Mouse (Mus musculus) right cerebral cortex, postnatal 36 days (tissue): ENCODE results near the gene Dach1.

Source experiments
- DNase-seq, 2 experiments: peaks; one replicate each; pipeline ENCODE4 v3.0.0; 2022; ENCODE audit warnings: low spot score in 2 of 2, mixed read lengths in 1 of 2

Dach1 gene

DNA sequence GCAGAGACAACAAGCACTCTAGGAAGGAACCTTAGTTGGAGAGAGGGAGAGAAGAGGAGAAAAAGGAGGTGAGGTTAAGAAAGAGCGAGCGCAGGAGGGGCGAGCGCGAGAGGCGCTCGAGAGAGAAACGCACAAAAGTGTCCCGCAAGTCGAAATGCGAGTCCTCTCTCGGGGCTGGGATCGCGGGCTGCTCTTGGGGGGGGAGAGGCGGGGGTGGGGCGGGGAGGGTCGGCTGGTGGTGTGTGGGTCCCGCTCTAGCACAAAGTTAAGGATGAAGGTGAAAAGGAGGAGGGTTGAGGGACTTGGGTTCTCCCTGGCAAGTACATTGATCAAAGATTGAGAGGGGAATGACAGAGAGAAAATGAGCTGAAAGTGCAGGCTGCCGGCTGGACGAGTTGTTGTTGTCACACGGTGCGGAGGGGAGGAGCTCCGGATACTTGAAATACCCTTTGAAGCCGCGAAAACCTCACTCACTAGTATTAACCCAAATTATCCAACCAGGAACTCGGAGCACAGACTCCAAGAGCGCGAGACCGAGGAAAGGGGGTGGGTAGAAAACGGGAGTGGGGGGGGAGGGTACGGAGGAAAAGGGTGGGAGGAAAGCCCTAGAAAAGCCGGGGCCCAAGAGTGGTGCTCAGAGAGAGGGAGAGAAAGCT, at the start of gene Dach1:
TSS of gene Dach1 (minus strand) at position 345 of the 656 bp plus-strand sequence.
- DNase-seq: no peak

DNA sequence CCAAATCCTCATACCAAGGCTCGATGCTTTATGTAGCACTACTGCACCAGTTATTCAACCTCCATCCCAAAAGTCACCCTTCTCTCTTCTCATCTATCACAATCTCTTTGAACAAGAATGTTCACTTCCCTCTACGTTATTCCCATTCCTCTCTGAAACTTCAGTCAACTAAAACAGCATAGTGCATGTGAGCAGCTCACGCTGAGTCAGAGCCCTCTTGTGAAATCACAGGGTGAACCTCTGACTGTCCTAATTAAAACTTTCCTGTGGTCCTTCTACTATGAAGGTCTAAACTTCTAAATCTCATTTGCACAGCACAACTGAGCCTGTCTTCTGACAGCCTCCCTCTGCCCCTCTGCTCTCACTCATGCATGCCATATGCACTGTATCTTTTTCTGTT, 30.5 kb upstream of the Dach1 start:
- DNase-seq: no peak

DNA sequence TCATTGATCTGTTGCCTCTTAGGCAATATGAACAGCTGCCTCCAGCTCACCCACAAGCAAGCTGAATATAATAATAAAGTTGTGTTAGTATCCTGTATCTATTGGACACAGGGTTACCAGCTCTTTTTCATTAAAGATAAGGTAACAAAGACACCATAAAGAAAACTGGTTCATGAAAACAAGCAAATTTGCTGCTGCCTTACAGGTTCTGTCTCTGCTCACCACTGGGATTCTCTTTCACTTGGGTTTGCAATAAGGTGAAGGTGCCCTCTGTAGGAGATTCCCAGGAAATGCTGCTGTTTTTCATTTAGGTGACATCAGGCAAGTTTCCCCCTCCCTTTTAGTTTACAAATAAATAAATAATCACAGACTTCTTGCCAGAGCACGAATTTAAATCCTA, 12.0 kb upstream of the Dach1 start:
- DNase-seq: no peak

- no peak for DNase-seq
These were observed 4.3 kb upstream of the Dach1 start for GRCm38 (mm10) chr14:98173831-98174230.

DNA sequence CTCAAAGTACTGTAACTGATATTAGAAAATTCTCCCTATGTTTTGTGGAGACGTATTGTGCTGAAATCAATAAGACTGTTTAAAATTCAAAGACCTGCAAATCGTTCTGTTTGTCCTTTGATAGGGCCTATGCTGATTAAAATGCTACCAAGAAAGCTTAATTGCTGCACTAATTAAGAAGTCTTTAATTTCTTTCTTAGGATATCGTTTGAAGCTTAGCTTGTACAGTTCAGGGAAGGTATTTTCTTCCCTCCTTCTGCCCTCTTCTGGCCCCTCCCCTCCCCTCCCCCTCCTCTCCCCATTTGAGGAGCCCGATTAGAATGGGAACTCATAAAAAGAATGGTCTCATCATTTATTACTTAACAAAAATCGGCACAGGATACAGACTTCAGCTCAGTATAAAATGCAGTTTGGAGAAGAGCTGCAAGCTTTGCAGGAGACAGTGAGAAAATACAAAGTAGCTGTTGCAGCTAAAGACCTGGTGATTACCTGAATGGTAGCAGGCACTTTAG, 2.9 kb upstream of the Dach1 start:
- DNase-seq: no peak

DNA sequence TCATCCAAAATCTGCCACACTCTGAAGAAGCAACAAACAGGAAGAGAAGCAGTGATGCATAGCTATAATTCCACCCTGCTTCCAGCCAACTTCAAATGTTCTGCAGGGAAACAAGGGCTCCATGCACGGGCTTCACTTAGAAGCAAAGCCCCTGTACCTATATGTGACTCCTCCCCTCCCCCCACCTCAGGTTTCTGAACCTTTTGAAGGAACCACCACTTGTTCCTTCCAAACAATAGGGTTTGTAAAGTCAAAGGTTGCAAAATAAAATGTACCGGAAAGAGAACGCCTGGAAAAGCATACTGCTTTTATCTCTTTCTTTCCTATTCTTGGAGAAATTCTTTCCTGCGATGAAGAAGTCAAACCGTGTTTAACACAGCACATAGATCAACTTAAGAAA, 2.3 kb upstream of the Dach1 start:
- DNase-seq: no peak

DNA sequence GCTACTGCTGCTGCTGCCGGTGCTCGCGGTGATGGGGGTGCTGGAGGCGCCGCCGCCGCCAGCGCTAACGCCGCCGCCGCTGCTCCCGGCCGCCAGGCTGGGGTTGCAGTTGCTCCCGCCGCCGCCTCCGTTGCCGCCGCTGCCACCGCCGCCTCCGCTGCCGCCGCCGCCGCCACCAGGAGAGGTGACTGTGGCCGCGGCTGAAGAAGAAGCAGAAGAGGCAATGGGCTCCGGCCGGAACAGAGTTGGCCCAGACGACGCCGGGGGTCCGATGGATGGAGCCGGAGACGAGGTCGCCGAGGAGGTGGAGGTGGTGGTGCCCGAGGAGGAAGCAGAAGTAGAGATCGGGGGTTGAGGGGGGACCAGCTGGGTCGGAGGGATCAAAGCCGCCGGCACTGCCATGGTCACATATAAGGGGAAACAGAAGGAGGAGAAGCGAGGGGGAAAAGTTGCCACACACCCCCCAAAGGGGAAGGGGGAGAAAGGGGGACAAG, 610 bp downstream of the Dach1 start:
- DNase-seq: peak in 1 of 2 experiments; percentile 12

DNA sequence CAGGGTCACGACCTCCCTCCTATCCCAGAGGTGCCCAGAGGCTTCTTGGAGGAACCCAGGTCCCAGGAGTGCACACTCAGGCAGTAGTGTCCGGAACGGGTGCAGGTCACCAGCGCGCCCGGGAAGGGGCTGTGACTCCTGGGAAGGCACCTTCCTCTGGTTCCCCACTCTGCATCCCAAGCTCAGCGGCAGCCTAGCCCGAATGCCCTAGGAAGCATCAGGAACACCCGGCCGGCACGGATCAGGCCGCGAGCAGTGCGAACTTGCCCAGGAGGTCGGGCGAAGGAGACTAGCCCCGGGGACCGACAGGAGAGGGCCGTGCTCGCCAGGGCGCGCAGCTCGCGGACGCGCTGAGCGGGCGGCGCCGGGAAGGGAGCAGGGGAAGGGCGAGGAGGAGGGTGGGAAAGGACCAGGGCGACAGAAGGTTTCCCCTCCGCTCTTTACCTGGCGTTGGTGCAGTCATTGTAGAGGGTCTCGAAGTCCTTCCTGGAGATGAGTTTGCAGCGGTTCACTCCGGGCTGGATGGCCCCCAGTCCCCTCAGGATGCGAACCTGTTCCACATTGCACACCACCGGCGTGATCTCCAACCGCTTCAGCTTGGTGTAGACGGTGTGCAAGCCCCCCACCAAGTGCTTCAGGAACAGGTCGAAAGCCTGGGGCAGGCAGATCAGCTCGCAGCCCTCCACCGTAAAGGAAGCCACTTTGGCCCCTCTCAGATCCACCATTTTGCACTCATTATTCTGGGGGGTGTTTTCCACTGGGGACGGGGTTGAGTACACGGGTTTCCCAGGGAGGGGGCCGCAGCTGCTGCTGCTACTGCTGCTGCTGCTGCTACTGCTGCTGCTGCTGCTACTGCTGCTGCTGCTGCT, 1.3 kb downstream of the Dach1 start:
- DNase-seq: no peak

DNA sequence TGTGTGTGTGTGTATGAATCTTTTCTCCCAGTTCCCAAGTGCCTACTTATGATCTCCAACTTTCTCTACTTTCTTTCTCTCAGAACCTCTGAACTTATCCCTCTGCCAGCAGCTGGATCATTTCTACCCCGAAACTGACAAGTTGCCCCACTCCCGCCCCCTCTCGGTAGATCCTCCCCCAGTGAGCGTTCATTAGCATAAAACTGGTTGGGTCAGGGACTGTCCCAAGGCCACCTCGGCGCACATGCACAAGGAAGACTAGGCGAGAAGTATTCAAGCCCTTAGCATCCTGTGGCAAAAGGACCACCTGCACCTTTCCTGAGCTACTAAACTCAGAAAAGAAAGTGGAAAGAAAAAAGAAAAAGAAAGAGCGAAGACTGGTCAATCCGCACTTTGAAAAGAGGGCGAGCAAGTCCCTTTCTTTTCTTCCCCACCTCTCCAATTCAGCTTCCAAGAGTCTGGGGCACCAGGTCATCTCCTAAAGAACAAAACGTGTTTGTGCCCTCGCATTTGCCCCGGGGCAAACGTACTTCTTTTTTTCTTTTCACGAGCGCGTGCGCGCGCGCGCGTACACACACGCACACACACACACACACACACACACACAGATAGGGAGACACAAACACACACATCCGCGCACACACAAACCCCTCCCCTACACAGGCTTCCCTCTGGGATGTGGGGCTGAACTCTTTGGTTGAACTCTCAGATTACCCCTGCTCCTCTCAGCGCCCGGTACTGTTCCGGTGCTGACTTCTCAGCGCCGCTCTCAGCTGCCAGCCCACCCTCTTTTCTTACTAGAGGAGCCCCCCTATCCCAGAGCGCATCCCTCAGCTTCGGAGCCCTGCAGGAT, 2.2 kb downstream of the Dach1 start:
- no peak for DNase-seq

- DNase-seq: no peak
These were observed 3.1 kb downstream of the Dach1 start for GRCm38 (mm10) chr14:98166318-98166976.

GRCm38 (mm10) chr14:98156753-98157152, 12.8 kb downstream of the Dach1 start:
- DNase-seq: no peak

GRCm38 (mm10) chr14:98155725-98156392, 13.7 kb downstream of the Dach1 start:
- no peak for DNase-seq

DNA sequence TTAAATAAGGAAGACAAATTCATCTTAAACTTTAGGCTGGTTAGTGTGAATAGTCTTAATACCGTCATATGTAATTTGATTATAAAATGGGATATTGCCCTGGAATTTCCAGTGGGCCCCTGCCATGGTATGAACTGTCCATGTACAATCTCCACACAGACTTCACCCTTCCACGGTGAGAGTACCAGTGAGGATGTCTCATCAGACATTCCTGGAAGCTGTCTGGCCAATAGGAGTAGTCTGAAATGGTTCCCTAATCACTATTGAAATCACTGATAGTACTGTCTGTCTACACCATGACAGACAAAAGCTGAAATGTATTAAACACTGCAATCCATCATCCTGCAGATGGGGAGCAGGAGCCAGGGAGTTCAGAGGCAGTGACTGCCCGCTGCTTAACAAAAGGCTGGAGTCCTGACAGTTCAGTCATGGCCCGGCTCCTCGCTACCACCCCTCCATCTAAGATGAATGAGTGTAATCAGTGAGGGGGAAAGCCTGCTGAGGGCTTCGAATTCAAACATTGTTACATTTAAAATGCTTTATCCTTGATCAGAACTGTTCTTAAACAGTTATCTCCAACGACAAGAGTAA, 14.6 kb downstream of the Dach1 start:
- DNase-seq: no peak

DNA sequence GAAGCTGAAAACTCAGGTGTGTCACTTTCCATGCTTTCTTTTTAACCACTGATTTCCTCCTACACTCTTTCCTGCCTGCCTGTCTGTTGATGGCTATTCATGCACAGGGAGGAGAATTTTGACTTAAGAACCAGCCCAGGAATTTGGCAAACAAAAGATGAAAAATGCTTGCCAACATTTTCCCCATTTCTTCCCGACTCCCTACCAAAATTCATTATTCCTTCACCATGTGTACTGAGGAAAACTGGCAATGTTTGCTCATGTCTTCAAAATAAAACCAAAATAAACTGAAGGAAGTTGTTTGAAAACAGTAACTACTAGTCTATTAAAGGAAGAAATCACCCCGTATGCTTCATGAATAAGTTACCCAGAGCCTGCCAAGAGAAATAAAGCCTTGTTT, 27.8 kb downstream of the Dach1 start:
- DNase-seq: no peak

DNA sequence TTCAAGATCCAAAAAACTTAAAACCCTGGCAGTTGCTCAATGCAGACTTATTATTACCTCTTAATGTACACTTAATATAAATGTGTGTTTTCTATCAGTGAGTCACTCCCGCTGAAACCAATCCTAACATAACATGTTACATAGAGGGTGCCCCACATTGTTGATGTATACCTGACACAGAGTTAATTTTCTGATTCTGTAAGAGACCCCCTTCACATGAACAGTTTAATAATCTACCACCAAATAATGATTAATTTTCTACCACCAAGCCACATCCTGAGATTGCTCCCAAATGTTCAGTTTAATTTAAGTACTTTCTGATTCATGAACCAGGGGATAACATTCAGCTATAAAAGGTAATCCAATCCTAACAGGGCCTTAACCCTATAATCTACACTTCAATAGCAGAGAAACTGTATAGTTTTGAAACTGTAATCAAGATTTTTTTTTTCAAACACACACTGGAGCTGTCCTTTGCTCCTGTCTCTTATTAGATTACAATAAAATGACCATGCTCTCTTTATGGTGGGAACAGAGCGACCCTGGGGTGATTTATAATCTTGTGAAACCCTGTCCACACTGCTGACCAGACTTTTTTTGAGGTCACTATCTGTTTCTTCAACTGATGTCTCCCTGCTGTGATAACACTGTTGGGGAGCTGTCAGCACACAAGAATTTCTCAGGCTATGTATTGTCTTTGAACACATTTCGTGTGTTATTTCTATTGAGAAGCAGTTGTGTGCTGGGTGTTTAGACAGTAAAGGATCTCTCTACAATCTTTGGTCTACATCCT, 30.5 kb downstream of the Dach1 start:
- DNase-seq: no peak

DNA sequence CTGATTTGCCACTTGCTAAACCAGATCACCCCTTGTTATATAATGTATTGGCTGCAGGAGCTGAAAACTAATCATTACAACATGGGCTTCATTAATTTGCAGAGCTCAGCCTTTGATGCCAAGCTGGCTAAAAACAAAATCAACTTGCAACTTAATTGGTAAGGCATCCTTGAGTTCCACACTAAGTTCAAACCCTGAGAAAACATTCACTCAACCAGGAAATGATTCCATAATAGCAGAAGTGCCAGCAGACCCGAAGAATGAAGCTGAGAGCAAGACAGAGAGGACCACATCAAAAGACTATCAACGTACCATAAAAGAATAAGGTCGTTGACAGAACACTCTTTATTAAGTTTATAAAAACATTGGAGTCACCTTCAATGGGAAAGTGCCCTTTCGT, 35.0 kb downstream of the Dach1 start:
- DNase-seq: no peak

- DNase-seq: no peak
These were observed 46.5 kb downstream of the Dach1 start for GRCm38 (mm10) chr14:98123032-98123431.

DNA sequence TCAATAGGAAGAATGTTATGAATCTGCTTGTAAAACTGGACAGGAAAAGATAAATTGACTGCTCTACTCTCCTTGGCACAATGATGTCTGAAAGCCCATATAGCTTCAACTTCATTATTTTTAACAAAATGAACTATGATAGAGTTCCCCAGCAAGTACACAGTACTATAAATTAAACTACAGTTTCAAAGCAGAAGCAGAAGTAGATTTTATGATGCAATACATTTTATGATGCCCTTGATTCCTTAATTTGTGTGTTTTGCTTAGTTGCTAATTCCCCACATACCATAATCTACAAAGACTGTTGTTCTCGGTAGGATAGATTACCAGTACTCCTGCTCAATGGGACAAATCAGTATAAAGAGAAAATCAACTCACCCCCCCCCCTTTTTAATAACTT, 52.9 kb downstream of the Dach1 start:
- no peak for DNase-seq

DNA sequence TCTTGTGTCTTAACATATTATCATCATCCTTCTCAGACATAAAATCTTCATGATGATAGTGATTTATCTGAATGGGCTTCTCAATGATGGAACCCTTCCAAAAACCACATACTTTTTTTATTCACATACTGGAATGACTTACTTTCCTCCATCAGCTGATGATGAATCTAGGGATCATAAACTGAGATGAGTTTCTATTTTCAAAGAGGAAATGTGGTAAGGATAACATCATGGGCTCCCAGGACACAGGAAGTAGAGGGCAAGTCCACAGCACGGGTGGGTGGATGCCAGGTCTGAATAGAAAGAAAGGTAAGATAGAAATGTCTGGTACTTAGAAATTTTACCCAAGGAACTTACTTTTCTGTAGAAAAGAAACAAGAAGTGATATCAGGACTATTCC, 56.5 kb downstream of the Dach1 start:
- DNase-seq: no peak

- no peak for DNase-seq
These were observed 59.6 kb downstream of the Dach1 start for GRCm38 (mm10) chr14:98109929-98110328.
